Mouse (Mus musculus) testis, adult 2 months (tissue): ENCODE data around the gene Rfx4. TPM values are rescaled to one million over a fixed set of nuclear protein-coding genes. Genes with fewer than 3 reads are reported as not detected.

Source experiments
- H3K27ac ChIP-seq: fragments of 200-500 bp; 2 replicates; pipeline ENCODE4 v1.5.1; 2012; ENCODE audit warnings: low read depth, low read length; ENCODE audit not compliant: control insufficient read depth, insufficient read depth
- H3K27me3 ChIP-seq: fragments of 200-500 bp; 2 replicates; pipeline ENCODE4 v1.6.1; 2012; ENCODE audit warnings: mild to moderate bottlenecking, low read length, moderate library complexity; ENCODE audit not compliant: control insufficient read depth, insufficient read depth
- H3K36me3 ChIP-seq: fragments of 200-500 bp; 2 replicates; pipeline ENCODE4 v1.6.1; 2012; ENCODE audit warnings: mild to moderate bottlenecking, low read length; ENCODE audit not compliant: control insufficient read depth, insufficient read depth
- H3K4me1 ChIP-seq: fragments of 200-500 bp; 2 replicates; pipeline ENCODE4 v1.6.1; 2012; ENCODE audit warnings: low read length; ENCODE audit not compliant: control insufficient read depth, insufficient read depth
- H3K4me3 ChIP-seq: fragments of 200-500 bp; 2 replicates; pipeline ENCODE4 v1.5.1; 2012; ENCODE audit warnings: low read depth, mild to moderate bottlenecking, low read length, moderate library complexity, mixed read lengths; ENCODE audit not compliant: control insufficient read depth
- CTCF ChIP-seq: fragments of 200-500 bp; IDR thresholded peaks from 2 replicates; pipeline ENCODE4 v1.5.1; 2012; ENCODE audit warnings: low read depth, mild to moderate bottlenecking, inconsistent platforms, low read length, moderate library complexity; ENCODE audit not compliant: control insufficient read depth, insufficient read depth, insufficient replicate concordance
- POLR2A ChIP-seq: fragments of 200-500 bp; IDR thresholded peaks from 2 replicates; pipeline ENCODE4 v1.6.1; 2012; ENCODE audit warnings: low read depth, mild to moderate bottlenecking, inconsistent platforms, low read length, moderate library complexity; ENCODE audit not compliant: control insufficient read depth
- polyA plus RNA-seq: library from polyadenylated mRNA; depleted of rRNA; stranded (reverse); fragments of >200 nt; gene quantifications from 2 replicates; pipeline ENCODE4 v1.2.3, GENCODE M21; 2012; rRNA removed

Gene Rfx4
- 83.8 and 93.1 TPM in 2 replicates for polyA plus RNA-seq

DNA sequence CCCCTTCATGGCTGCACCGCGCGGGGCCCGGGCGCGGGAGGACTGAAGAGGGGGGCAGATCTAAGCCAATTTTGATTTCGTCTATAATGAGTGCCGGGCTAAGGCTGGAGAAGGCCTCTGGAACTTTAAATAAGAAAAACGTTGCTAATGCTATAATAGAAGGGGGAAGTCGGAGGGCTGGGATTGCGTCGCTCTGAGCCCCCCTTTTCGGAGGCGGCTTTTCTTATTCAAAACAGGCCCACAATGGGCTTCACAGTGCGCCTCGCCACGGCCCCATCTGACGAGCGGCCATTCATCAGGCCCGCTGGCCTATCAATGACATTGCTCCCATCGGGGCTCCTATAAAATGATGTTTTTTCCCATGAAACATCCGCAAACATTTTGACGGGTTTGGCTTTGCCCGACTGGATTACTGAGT is at the start of gene Rfx4:
TSS of gene Rfx4 (plus strand) at position 277 of the 418 bp plus-strand sequence.
- H3K27ac ChIP-seq, result no peak within 1 kb of the TSS
- H3K36me3 ChIP-seq, result no peaks in the 10 kb centered on the region
- peaks cover 46% of the 10 kb centered on the region for H3K4me1 ChIP-seq
- H3K27me3 ChIP-seq, result peaks cover 24% of the 10 kb centered on the region
- TF ChIP-seq CTCF (no peak), POLR2A (no peak)
- peak within 1 kb of the TSS; percentile 12; the same call in 1 of the 2 replicates for H3K4me3 ChIP-seq

GRCm38 (mm10) chr10:84706543-84706942 is 49.3 kb upstream of the Rfx4 start:
- Histone ChIP-seq H3K27me3 (no peaks in the 10 kb centered on the region), H3K27ac (no peak overlapping the region), H3K36me3 (no peaks in the 10 kb centered on the region), H3K4me1 (no peaks in the 10 kb centered on the region), H3K4me3 (no peak overlapping the region)
- TF ChIP-seq POLR2A, result no peak
- no peak for TF ChIP-seq CTCF

DNA sequence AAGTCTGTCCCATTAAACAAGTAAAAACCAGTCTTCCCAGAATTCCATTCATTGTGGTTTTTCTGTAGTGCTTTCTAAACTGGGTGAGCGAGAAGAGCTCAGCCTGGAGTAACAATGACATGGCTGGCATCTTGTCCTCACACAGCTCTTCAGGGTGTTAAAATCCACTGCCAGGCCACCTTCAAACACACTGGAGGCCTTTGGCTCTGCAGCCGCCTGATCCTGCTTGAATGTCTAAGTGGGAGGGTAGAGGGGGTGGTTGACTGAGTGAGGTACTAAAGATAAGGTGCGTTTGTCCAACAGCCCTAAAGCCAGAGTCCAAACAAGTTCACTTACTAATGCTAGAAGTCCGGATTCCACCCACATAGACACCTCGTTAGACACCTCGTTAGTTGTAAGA is 48.6 kb upstream of the Rfx4 start:
- TF ChIP-seq CTCF (no peak), POLR2A (no peak)
- Histone ChIP-seq H3K4me1 (no peaks in the 10 kb centered on the region), H3K27ac (no peak overlapping the region), H3K27me3 (no peaks in the 10 kb centered on the region), H3K36me3 (no peaks in the 10 kb centered on the region), H3K4me3 (no peak overlapping the region)

DNA sequence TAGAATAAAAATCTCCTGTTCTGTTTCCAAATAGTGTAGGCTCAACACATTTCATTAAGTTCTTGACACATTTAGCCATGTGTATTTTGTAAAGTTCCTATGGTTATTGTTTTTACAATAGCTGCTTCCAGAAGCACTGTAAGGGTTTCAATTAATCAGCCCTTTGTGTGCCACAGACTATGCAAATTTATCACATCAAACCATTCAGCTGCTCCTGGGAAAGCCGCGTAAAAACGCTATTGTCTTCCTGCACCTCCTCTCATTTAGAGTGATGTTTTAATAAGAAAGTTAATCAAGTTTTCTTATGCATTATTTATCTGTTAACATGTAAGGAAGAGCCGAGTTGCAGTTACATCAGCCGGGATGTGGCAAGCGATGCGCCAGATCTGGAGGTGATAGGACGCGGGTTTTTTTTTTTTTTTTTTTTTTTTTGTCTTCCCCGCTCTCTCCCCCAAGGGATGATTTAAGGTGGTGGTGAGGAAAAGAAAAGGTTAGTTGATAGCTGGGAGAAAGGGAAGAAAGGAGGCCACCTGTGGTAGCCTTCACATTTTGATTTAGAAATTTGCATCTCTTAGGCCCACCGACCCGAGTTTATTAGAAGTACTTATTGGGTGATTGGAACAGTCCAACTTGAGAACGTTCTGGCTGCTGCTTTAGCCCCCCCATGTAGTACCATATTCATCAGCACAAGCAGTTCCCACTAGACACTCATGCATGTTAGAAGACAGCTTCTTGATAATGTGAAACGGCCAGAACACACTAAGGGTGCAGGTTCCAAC is 47.9 kb upstream of the Rfx4 start:
- Histone ChIP-seq H3K4me1 (no peaks in the 10 kb centered on the region; the same call in none of the 2 replicates), H3K27me3 (no peaks in the 10 kb centered on the region), H3K27ac (no peak overlapping the region), H3K36me3 (no peaks in the 10 kb centered on the region), H3K4me3 (no peak overlapping the region)
- TF ChIP-seq CTCF (no peak), POLR2A (no peak)

- no peak overlapping the region for H3K4me3 ChIP-seq
- H3K4me1 ChIP-seq, result no peaks in the 10 kb centered on the region; the same call in none of the 2 replicates
- TF ChIP-seq CTCF (no peak), POLR2A (no peak)
- no peaks in the 10 kb centered on the region for H3K36me3 ChIP-seq
- H3K27ac ChIP-seq, result no peak overlapping the region
- H3K27me3 ChIP-seq, result no peaks in the 10 kb centered on the region
Observed at GRCm38 (mm10) chr10:84710192-84710591, 45.7 kb upstream of the Rfx4 start.

- H3K4me1 ChIP-seq, result no peaks in the 10 kb centered on the region; the same call in none of the 2 replicates
- H3K27me3 ChIP-seq, result no peaks in the 10 kb centered on the region
- H3K4me3 ChIP-seq, result no peak overlapping the region
- no peak overlapping the region for H3K27ac ChIP-seq
- no peaks in the 10 kb centered on the region for H3K36me3 ChIP-seq
- TF ChIP-seq CTCF (no peak), POLR2A (no peak)
Observed at GRCm38 (mm10) chr10:84710827-84711226, 45.0 kb upstream of the Rfx4 start.

DNA sequence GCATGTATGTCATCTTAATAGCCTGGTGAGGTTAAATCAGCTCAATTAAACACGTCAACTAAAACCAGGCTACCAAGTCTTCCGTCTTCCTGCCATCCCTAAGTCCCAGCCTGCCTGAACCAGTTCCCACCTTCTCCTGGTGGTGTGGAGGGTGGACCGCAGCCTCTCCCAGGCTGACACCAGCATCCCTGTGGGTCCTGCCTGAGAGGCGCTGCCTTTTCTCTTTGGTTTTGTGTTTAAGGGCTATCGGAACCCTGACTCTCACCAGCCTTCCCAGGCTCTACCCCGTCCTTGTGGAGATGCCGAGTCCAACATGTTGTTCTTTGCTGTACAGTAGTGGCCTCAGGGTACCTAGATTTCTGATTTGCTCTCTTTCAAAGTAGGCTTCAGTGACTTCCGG is 44.4 kb upstream of the Rfx4 start:
- Histone ChIP-seq H3K4me1 (no peaks in the 10 kb centered on the region; the same call in none of the 2 replicates), H3K27ac (no peak overlapping the region), H3K36me3 (no peaks in the 10 kb centered on the region), H3K4me3 (no peak overlapping the region), H3K27me3 (no peaks in the 10 kb centered on the region)
- TF ChIP-seq CTCF (no peak), POLR2A (no peak)
